Mouse (Mus musculus) ovary, postnatal 10 days (tissue): Measurements from ENCODE around the gene Rnf213.

Experiments used
- DNase-seq: peaks from one replicate; pipeline ENCODE4 v3.0.0; 2022; ENCODE audit warnings: low spot score

The Rnf213 gene

GRCm38 (mm10) chr11:119435880-119436872 lies 43.3 kb downstream of the Rnf213 start:
- no peak for DNase-seq

- no peak for DNase-seq
Observed at GRCm38 (mm10) chr11:119438776-119439175, 45.9 kb downstream of the Rnf213 start.

- no peak for DNase-seq
Observed at GRCm38 (mm10) chr11:119442199-119442598, 49.3 kb downstream of the Rnf213 start.

- DNase-seq, result no peak
Observed at GRCm38 (mm10) chr11:119443442-119443841, 50.5 kb downstream of the Rnf213 start.

GRCm38 (mm10) chr11:119456097-119456496 lies 63.2 kb downstream of the Rnf213 start:
- no peak for DNase-seq

- no peak for DNase-seq
Observed at GRCm38 (mm10) chr11:119477876-119478275, 85.0 kb downstream of the Rnf213 start.

GRCm38 (mm10) chr11:119490861-119491689 lies 98.2 kb downstream of the Rnf213 start, which contains the start of gene Endov:
Endov (plus strand) TSS chr11:119491347.
- DNase-seq, result peak; percentile 98

GRCm38 (mm10) chr11:119491690-119492087 lies 98.8 kb downstream of the Rnf213 start:
- no peak for DNase-seq

- DNase-seq, result no peak
Observed at GRCm38 (mm10) chr11:119492830-119493229, 99.9 kb downstream of the Rnf213 start.

GRCm38 (mm10) chr11:119493516-119493915 lies 100.6 kb downstream of the Rnf213 start:
- DNase-seq, result no peak

GRCm38 (mm10) chr11:119496147-119496546 lies 103.2 kb downstream of the Rnf213 start:
- DNase-seq, result no peak

GRCm38 (mm10) chr11:119497451-119497850 lies 104.6 kb downstream of the Rnf213 start:
- DNase-seq, result no peak

- no peak for DNase-seq
Observed at GRCm38 (mm10) chr11:119499297-119499696, 106.4 kb downstream of the Rnf213 start.

GRCm38 (mm10) chr11:119500011-119500410 lies 107.1 kb downstream of the Rnf213 start:
- no peak for DNase-seq

- peak; percentile 43 for DNase-seq
Observed at GRCm38 (mm10) chr11:119503675-119504074, 110.8 kb downstream of the Rnf213 start.

GRCm38 (mm10) chr11:119506386-119506785 lies 113.5 kb downstream of the Rnf213 start:
- no peak for DNase-seq

- DNase-seq, result no peak
Observed at GRCm38 (mm10) chr11:119507772-119508171, 114.9 kb downstream of the Rnf213 start.

- DNase-seq, result no peak
Observed at GRCm38 (mm10) chr11:119509165-119509776, 116.4 kb downstream of the Rnf213 start.

GRCm38 (mm10) chr11:119513038-119513659 lies 120.2 kb downstream of the Rnf213 start:
- DNase-seq, result no peak

- no peak for DNase-seq
Observed at GRCm38 (mm10) chr11:119514108-119514860, 121.4 kb downstream of the Rnf213 start.
